Mouse (Mus musculus) layer of hippocampus, adult 9-11 months (tissue): ENCODE data around the gene Snx7.
A peak's percentile ranks its signal among the peaks of the same experiment; 100 is the strongest.

Source experiments
- DNase-seq: peaks from one replicate; pipeline ENCODE4 v3.0.0; 2022

Snx7 gene

GRCm38 (mm10) chr3:117868637-117869323, at the start of gene Snx7:
TSS of gene Snx7 (minus strand) at chr3:117868936.
- DNase-seq = peak; percentile 90

- DNase-seq = no peak
These were observed 46.7 kb upstream of the Snx7 start for GRCm38 (mm10) chr3:117915420-117915819.

- no peak for DNase-seq
These were observed 25.0 kb upstream of the Snx7 start for GRCm38 (mm10) chr3:117893736-117894135.

- DNase-seq = no peak
These were observed 6.7 kb upstream of the Snx7 start for GRCm38 (mm10) chr3:117875450-117875849.

GRCm38 (mm10) chr3:117873209-117873863, 4.6 kb upstream of the Snx7 start:
- DNase-seq = no peak

- DNase-seq = no peak
These were observed 584 bp upstream of the Snx7 start for GRCm38 (mm10) chr3:117869324-117869715.

- DNase-seq = no peak
These were observed 645 bp downstream of the Snx7 start for GRCm38 (mm10) chr3:117868091-117868490.

GRCm38 (mm10) chr3:117866696-117867407, 1.9 kb downstream of the Snx7 start:
- DNase-seq = no peak

- DNase-seq = no peak
These were observed 3.1 kb downstream of the Snx7 start for GRCm38 (mm10) chr3:117865621-117866020.

- no peak for DNase-seq
These were observed 5.8 kb downstream of the Snx7 start for GRCm38 (mm10) chr3:117862951-117863350.

GRCm38 (mm10) chr3:117861977-117862434, 6.7 kb downstream of the Snx7 start:
- no peak for DNase-seq

GRCm38 (mm10) chr3:117858996-117859395, 9.7 kb downstream of the Snx7 start:
- DNase-seq = no peak

GRCm38 (mm10) chr3:117853729-117854128, 15.0 kb downstream of the Snx7 start:
- DNase-seq = peak; percentile 58

GRCm38 (mm10) chr3:117852054-117852361, 16.7 kb downstream of the Snx7 start:
- no peak for DNase-seq

GRCm38 (mm10) chr3:117851278-117852053, 17.3 kb downstream of the Snx7 start:
- DNase-seq = no peak

- DNase-seq = peak; percentile 79
These were observed 19.9 kb downstream of the Snx7 start for GRCm38 (mm10) chr3:117848866-117849265.

- DNase-seq = no peak
These were observed 26.1 kb downstream of the Snx7 start for GRCm38 (mm10) chr3:117842658-117843057.

- peak; percentile 67 for DNase-seq
These were observed 28.7 kb downstream of the Snx7 start for GRCm38 (mm10) chr3:117839867-117840545.

GRCm38 (mm10) chr3:117838020-117838419, 30.7 kb downstream of the Snx7 start:
- no peak for DNase-seq

GRCm38 (mm10) chr3:117826486-117827200, 42.1 kb downstream of the Snx7 start:
- DNase-seq = peak; percentile 64

- DNase-seq = no peak
These were observed 45.5 kb downstream of the Snx7 start for GRCm38 (mm10) chr3:117823218-117823617.

GRCm38 (mm10) chr3:117817635-117818034, 51.1 kb downstream of the Snx7 start:
- DNase-seq = no peak
